Mouse (Mus musculus) neural tube, embryonic 14.5 days (tissue): ENCODE data around the gene Atxn1. TPM values are rescaled to one million over a fixed set of nuclear protein-coding genes. Genes with fewer than 3 reads are reported as not detected.

Experiments used
- ATAC-seq: fragments of 200-750 bp; cut with Nextera tagmentation; 2 replicates; pipeline ENCODE4 v1.8.0; 2017; ENCODE audit warnings: low read depth, mild to moderate bottlenecking, moderate TSS enrichment, moderate library complexity
- H3K27ac ChIP-seq: fragments of 300-500 bp; sonication (generic); 2 replicates; pipeline ENCODE4 v1.5.1; 2014; ENCODE audit warnings: low read depth, mild to moderate bottlenecking, control low read depth, low read length, moderate library complexity, mixed read lengths
- H3K27me3 ChIP-seq: fragments of 300-500 bp; sonication (generic); 2 replicates; pipeline ENCODE4 v1.6.1; 2014; ENCODE audit warnings: low read length; ENCODE audit not compliant: control insufficient read depth, insufficient read depth
- H3K36me3 ChIP-seq: fragments of 300-500 bp; sonication (generic); 2 replicates; pipeline ENCODE4 v1.6.1; 2014; ENCODE audit warnings: low read length, mixed read lengths; ENCODE audit not compliant: control insufficient read depth, insufficient read depth
- H3K4me1 ChIP-seq: fragments of 300-500 bp; sonication (generic); 2 replicates; pipeline ENCODE4 v1.6.1; 2014; ENCODE audit warnings: low read length; ENCODE audit not compliant: control insufficient read depth, insufficient read depth
- H3K4me2 ChIP-seq: fragments of 300-500 bp; sonication (generic); 2 replicates; pipeline ENCODE4 v1.6.1; 2014; ENCODE audit warnings: mild to moderate bottlenecking, low read depth, low read length, control low read depth
- H3K4me3 ChIP-seq: fragments of 300-500 bp; sonication (generic); 2 replicates; pipeline ENCODE4 v1.5.1; 2014; ENCODE audit warnings: low read depth, low read length, control low read depth, mixed read lengths
- H3K9ac ChIP-seq: fragments of 300-500 bp; sonication (generic); replicated peaks from 2 replicates; pipeline ENCODE4 v1.6.1; 2014; ENCODE audit warnings: low read depth, mild to moderate bottlenecking, control low read depth, low read length, mixed read lengths
- H3K9me3 ChIP-seq: fragments of 300-500 bp; sonication (generic); 2 replicates; pipeline ENCODE4 v1.6.1; 2016; ENCODE audit warnings: low read length; ENCODE audit not compliant: control insufficient read depth
- WGBS: fragments of 180-500 bp; shearing (Covaris S2); extraction: QIAGEN DNeasy Blood & Tissue Kit; methylation state at CpG from one replicate; pipeline ENCODE4 v1.1.7; 2014; 5-methylcytosine and 5-hydroxymethylcytosine counted together
- polyA plus RNA-seq: library from polyadenylated mRNA; unstranded; fragments of >200 nt; fragmentation: Nextera tagmentation; extraction: Ambion mirVana; gene quantifications from 2 replicates; pipeline ENCODE4 v1.2.1, GENCODE M21; 2014

Atxn1 gene
- polyA plus RNA-seq, 1 experiment from 2014 or later, result 9.4 TPM

- Histone ChIP-seq H3K9ac (no peak overlapping the region), H3K27me3 (no peaks in the 10 kb centered on the region), H3K4me3 (no peak overlapping the region), H3K27ac (no peak overlapping the region), H3K4me1 (no peaks in the 10 kb centered on the region), H3K36me3 (no peaks in the 10 kb centered on the region), H3K9me3 (no peaks in the 10 kb centered on the region), H3K4me2 (no peak overlapping the region)
- ATAC-seq, result no peak
- WGBS, result 73% methylated on average over 7 of the region's 7 CpGs
These were observed 249.1 kb downstream of the Atxn1 start for GRCm38 (mm10) chr13:45715583-45716180.

- 92% methylated on average over 8 of the region's 8 CpGs for WGBS
- no peak overlapping the region for H3K27ac ChIP-seq
These were observed 254.8 kb downstream of the Atxn1 start for GRCm38 (mm10) chr13:45710041-45710440.

GRCm38 (mm10) chr13:45709402-45709801, 255.4 kb downstream of the Atxn1 start:
- Histone ChIP-seq H3K4me2 (no peak overlapping the region), H3K27me3 (no peaks in the 10 kb centered on the region), H3K9ac (no peak overlapping the region), H3K36me3 (no peaks in the 10 kb centered on the region), H3K4me3 (no peak overlapping the region), H3K4me1 (no peaks in the 10 kb centered on the region), H3K27ac (no peak overlapping the region), H3K9me3 (no peaks in the 10 kb centered on the region)
- WGBS, result 62% methylated on average over 11 of the region's 11 CpGs
- ATAC-seq, result no peak

More at GRCm38 (mm10) chr13:45710041-45710440, 254.8 kb downstream of the Atxn1 start:
- no peaks in the 10 kb centered on the region for H3K4me1 ChIP-seq
- H3K4me3 ChIP-seq, result no peak overlapping the region
- H3K4me2 ChIP-seq, result no peak overlapping the region
- no peak overlapping the region for H3K9ac ChIP-seq
- no peaks in the 10 kb centered on the region for H3K9me3 ChIP-seq
- H3K36me3 ChIP-seq, result no peaks in the 10 kb centered on the region
- no peaks in the 10 kb centered on the region for H3K27me3 ChIP-seq
- ATAC-seq, result no peak

GRCm38 (mm10) chr13:45701296-45701790, 263.5 kb downstream of the Atxn1 start:
- no peak overlapping the region for H3K27ac ChIP-seq
- H3K9me3 ChIP-seq, result no peaks in the 10 kb centered on the region
- no peaks in the 10 kb centered on the region for H3K27me3 ChIP-seq
- WGBS, result 75% methylated on average over 7 of the region's 7 CpGs
- no peaks in the 10 kb centered on the region for H3K36me3 ChIP-seq
- no peak overlapping the region for H3K9ac ChIP-seq
- no peaks in the 10 kb centered on the region for H3K4me1 ChIP-seq
- no peak overlapping the region for H3K4me3 ChIP-seq
- H3K4me2 ChIP-seq, result no peak overlapping the region
- no peak for ATAC-seq

GRCm38 (mm10) chr13:45698982-45699381, 265.8 kb downstream of the Atxn1 start:
- Histone ChIP-seq H3K9ac (no peak overlapping the region), H3K27me3 (no peaks in the 10 kb centered on the region), H3K27ac (no peak overlapping the region), H3K4me3 (no peak overlapping the region), H3K9me3 (peaks cover 2% of the 10 kb centered on the region; the same call in 1 of the 2 replicates), H3K4me1 (no peaks in the 10 kb centered on the region), H3K36me3 (no peaks in the 10 kb centered on the region), H3K4me2 (no peak overlapping the region)
- 88% methylated on average over 3 of the region's 3 CpGs for WGBS
- ATAC-seq, result no peak

DNA sequence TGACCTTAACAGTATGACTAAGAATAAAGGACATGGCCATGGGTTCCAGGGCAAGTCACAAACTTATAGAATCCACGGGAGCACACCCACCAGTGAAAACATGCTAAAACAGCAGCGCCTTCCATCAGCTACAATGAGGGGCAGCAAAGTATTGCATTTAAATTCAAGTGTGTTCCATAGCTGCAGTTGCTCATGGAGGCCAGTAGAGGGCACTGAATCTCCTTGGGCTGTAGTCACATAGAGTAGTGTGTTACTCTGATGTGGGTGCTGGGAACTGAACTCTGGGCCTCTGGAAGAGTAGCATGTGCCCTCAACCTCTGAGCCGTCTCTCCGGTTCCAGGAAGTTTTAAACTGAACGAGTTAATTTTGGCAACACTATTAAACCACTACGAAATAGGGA, 268.8 kb downstream of the Atxn1 start:
- Histone ChIP-seq H3K9me3 (peaks cover 2% of the 10 kb centered on the region; the same call in 1 of the 2 replicates), H3K27me3 (no peaks in the 10 kb centered on the region), H3K36me3 (no peaks in the 10 kb centered on the region), H3K4me1 (no peaks in the 10 kb centered on the region), H3K4me2 (no peak overlapping the region), H3K4me3 (no peak overlapping the region), H3K9ac (no peak overlapping the region), H3K27ac (no peak overlapping the region)
- 95% methylated on average over 6 of the region's 6 CpGs for WGBS
- no peak for ATAC-seq

DNA sequence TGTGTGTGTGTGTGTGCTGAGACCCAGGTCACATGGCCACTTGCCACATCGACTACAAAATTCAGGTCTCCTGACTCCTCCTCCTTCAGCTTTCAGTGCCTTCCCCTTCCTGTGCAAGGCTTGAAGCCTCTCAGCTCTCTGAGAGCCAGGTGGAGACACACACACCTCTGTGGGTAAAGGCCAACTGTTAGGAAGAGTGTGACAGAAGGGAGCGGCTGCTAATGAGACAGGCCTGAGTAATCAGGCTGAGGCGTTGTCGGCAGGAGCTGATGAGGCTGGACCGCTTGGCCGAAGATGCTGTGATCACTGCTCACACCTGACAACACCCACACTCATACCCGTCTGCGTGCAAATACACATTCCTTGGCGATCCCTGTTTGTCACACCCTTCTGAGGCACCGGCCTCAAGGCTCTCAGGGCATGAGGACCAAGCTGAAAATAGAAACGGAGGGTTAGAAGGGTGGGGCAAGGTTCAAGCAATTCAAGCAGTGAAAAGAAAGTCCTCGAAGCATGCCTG, 269.8 kb downstream of the Atxn1 start:
- 92% methylated on average over 12 of the region's 12 CpGs for WGBS
- no peak overlapping the region for H3K9ac ChIP-seq
- peaks cover 2% of the 10 kb centered on the region; the same call in 1 of the 2 replicates for H3K9me3 ChIP-seq
- no peaks in the 10 kb centered on the region for H3K4me1 ChIP-seq
- H3K4me2 ChIP-seq, result no peak overlapping the region
- H3K27me3 ChIP-seq, result no peaks in the 10 kb centered on the region
- ATAC-seq, result no peak
- H3K36me3 ChIP-seq, result no peaks in the 10 kb centered on the region
- H3K27ac ChIP-seq, result no peak overlapping the region
- H3K4me3 ChIP-seq, result no peak overlapping the region

DNA sequence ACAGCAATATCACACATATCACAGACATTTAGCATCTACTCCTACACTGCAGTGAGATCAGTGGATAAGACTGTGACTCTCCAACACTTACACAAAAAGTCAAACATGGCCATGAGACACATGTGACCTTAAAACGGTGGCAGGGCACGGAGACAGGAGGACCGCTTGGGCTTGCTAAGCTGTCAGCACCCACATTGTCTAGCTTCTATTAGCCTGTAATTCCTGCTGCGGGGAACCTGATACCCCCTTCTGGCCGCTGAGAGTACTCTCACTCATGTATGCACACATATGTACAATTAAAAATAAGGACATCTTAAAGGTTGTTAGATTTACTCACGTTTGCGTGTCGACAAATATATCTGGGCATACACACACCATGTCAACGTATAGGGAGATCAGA, 270.9 kb downstream of the Atxn1 start:
- WGBS, result 93% methylated on average over 9 of the region's 9 CpGs
- Histone ChIP-seq H3K4me2 (no peak overlapping the region), H3K27ac (no peak overlapping the region), H3K27me3 (no peaks in the 10 kb centered on the region), H3K9me3 (peaks cover 2% of the 10 kb centered on the region; the same call in 1 of the 2 replicates), H3K36me3 (no peaks in the 10 kb centered on the region), H3K4me1 (no peaks in the 10 kb centered on the region), H3K4me3 (no peak overlapping the region), H3K9ac (no peak overlapping the region)
- no peak for ATAC-seq

DNA sequence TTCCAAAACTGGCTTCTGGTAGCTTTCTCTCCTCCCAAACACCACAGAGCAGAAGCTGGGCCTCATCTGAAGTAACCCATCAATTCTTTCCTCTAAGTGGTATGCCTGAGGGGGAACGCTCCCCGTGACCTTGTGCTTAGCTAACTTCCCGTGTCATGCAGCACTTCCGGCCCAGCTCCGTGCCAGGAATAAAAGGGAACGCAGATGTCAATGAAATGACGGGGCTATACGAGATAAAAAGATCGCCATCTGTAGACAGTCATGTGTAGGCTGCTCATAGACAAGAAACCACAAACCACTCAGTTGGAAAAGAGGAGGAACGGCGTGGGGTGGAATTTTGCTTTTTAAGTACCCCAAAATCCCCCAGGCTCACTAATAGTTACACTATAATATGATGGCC, 271.3 kb downstream of the Atxn1 start:
- 68% methylated on average over 11 of the region's 11 CpGs for WGBS
- Histone ChIP-seq H3K4me3 (no peak overlapping the region), H3K36me3 (no peaks in the 10 kb centered on the region), H3K27ac (no peak overlapping the region), H3K27me3 (no peaks in the 10 kb centered on the region), H3K9ac (no peak overlapping the region), H3K4me2 (no peak overlapping the region), H3K4me1 (no peaks in the 10 kb centered on the region), H3K9me3 (peaks cover 2% of the 10 kb centered on the region; the same call in 1 of the 2 replicates)
- no peak for ATAC-seq
